In genomic region chr1:114546997-114547396, GRCm38 (mm10) we compare ENCODE assay signal across 24 mouse cellular contexts.
"Had no signal": no experiment of that assay in that cellular context is flagged by ENCODE, and none has a peak within 500 bp of the region (broad histone marks: within the 10 kb centered on the region; RNA-seq: fewer than 3 reads in every experiment).

No protein-coding gene starts in this region.

- H3K36me3 ChIP-seq: kidney, embryonic 15.5 days; limb, embryonic 10.5 days; limb, embryonic 13.5 days; liver, embryonic 12.5 days; liver, embryonic 15.5 days; lung, embryonic 15.5 days; midbrain, embryonic 10.5 days; neural tube, embryonic 13.5 days; stomach, embryonic 15.5 days had no signal

- H3K9me3 ChIP-seq: kidney, embryonic 15.5 days; limb, embryonic 10.5 days; limb, embryonic 13.5 days; liver, embryonic 12.5 days; liver, embryonic 15.5 days; lung, embryonic 15.5 days; megakaryocyte, embryonic 14.5 days; midbrain, embryonic 10.5 days; neural tube, embryonic 13.5 days; stomach, embryonic 15.5 days had no signal

- H3K4me3 ChIP-seq: kidney, embryonic 15.5 days; left cerebral cortex, adult 2 months; limb, embryonic 10.5 days; limb, embryonic 13.5 days; liver, embryonic 12.5 days; liver, embryonic 15.5 days; lung, embryonic 15.5 days; megakaryocyte, embryonic 14.5 days; midbrain, embryonic 10.5 days; myocyte; neural tube, embryonic 13.5 days; stomach, embryonic 15.5 days had no signal

- H3K27me3 ChIP-seq: kidney, embryonic 15.5 days; limb, embryonic 13.5 days; liver, embryonic 12.5 days; liver, embryonic 15.5 days; lung, embryonic 15.5 days; megakaryocyte, embryonic 14.5 days; neural tube, embryonic 13.5 days; stomach, embryonic 15.5 days had no signal

- H3K4me2 ChIP-seq: kidney, embryonic 15.5 days; limb, embryonic 13.5 days; liver, embryonic 12.5 days; liver, embryonic 15.5 days; lung, embryonic 15.5 days; neural tube, embryonic 13.5 days; stomach, embryonic 15.5 days had no signal

- H3K9ac ChIP-seq: kidney, embryonic 15.5 days; limb, embryonic 13.5 days; liver, embryonic 12.5 days; liver, embryonic 15.5 days; lung, embryonic 15.5 days; neural tube, embryonic 13.5 days; stomach, embryonic 15.5 days had no signal

- DNase-seq: kidney, adult 11 months; kidney, adult 8-10 months; kidney, postnatal 14 days; kidney, postnatal 4 days; liver; lung, adult 18-20 months; lung, postnatal 10 days; lung, postnatal 36 days; retina, postnatal 1 day; right cerebral cortex, postnatal 25 days; spleen, adult 18-20 months; thymus, postnatal 25 days had no signal

- ATAC-seq: liver, embryonic 12.5 days had no signal

- H3K27ac ChIP-seq: kidney, embryonic 15.5 days; left cerebral cortex, adult 2 months; limb, embryonic 10.5 days; limb, embryonic 13.5 days; liver, embryonic 12.5 days; liver, embryonic 15.5 days; lung, embryonic 15.5 days; midbrain, embryonic 10.5 days; neural tube, embryonic 13.5 days; stomach, embryonic 15.5 days had no signal

- H3K4me1 ChIP-seq: kidney, embryonic 15.5 days; limb, embryonic 10.5 days; limb, embryonic 13.5 days; liver, embryonic 12.5 days; liver, embryonic 15.5 days; lung, embryonic 15.5 days; megakaryocyte, embryonic 14.5 days; midbrain, embryonic 10.5 days; neural tube, embryonic 13.5 days; stomach, embryonic 15.5 days had no signal
